Mouse (Mus musculus) limb, embryonic 14.5 days (tissue): ENCODE measurements around the gene Taf5l. TPM values are rescaled to one million over a fixed set of nuclear protein-coding genes. Genes with fewer than 3 reads are reported as not detected.

Experiments
- ATAC-seq: fragments of 200-750 bp; cut with Nextera tagmentation; 2 replicates; pipeline ENCODE4 v1.8.0; 2017; ENCODE audit warnings: low read depth, moderate number of reproducible peaks, moderate TSS enrichment; ENCODE audit not compliant: low FRiP score
- DNase-seq: peaks from one replicate; pipeline ENCODE4 v3.0.0-alpha.2; 2015; ENCODE audit warnings: low spot score
- H3K27ac ChIP-seq: fragments of 300-500 bp; sonication (generic); replicated peaks from 2 replicates; pipeline ENCODE4 v1.5.1; 2014; ENCODE audit warnings: low read depth, mild to moderate bottlenecking, low read length, moderate library complexity, mixed read lengths
- H3K27me3 ChIP-seq: fragments of 300-500 bp; sonication (generic); 2 replicates; pipeline ENCODE4 v1.6.1; 2014; ENCODE audit warnings: low read length, mixed read lengths; ENCODE audit not compliant: control insufficient read depth, insufficient read depth
- H3K36me3 ChIP-seq: fragments of 300-500 bp; sonication (generic); 2 replicates; pipeline ENCODE4 v1.6.1; 2014; ENCODE audit warnings: mild to moderate bottlenecking, low read length, moderate library complexity, mixed read lengths; ENCODE audit not compliant: control insufficient read depth, insufficient read depth
- H3K4me1 ChIP-seq: fragments of 300-500 bp; sonication (generic); 2 replicates; pipeline ENCODE4 v1.6.1; 2014; ENCODE audit warnings: antibody characterized with exemption, low read length, mixed read lengths; ENCODE audit not compliant: control insufficient read depth, insufficient read depth
- H3K4me2 ChIP-seq: fragments of 300-500 bp; sonication (generic); replicated peaks from 2 replicates; pipeline ENCODE4 v1.6.1; 2014; ENCODE audit warnings: low read depth, mild to moderate bottlenecking, low read length, moderate library complexity; ENCODE audit not compliant: severe bottlenecking
- H3K4me3 ChIP-seq: fragments of 300-500 bp; sonication (generic); replicated peaks from 2 replicates; pipeline ENCODE4 v1.5.1; 2014; ENCODE audit warnings: low read length
- H3K9ac ChIP-seq: fragments of 300-500 bp; sonication (generic); 2 replicates; pipeline ENCODE4 v1.6.1; 2014; ENCODE audit warnings: mild to moderate bottlenecking, low read depth, low read length, moderate library complexity; ENCODE audit not compliant: severe bottlenecking
- H3K9me3 ChIP-seq: fragments of 300-500 bp; sonication (generic); 2 replicates; pipeline ENCODE4 v1.6.1; 2016; ENCODE audit warnings: low read length; ENCODE audit not compliant: control insufficient read depth
- POLR2A ChIP-seq: fragments of 200-500 bp; IDR thresholded peaks from 2 replicates; pipeline ENCODE4 v1.8.0; 2012; ENCODE audit warnings: inconsistent platforms, mild to moderate bottlenecking, moderate library complexity, borderline replicate concordance; ENCODE audit not compliant: insufficient read depth, insufficient read length; ENCODE audit errors: extremely low read depth
- WGBS: fragments of 180-500 bp; shearing (Covaris S2); extraction: QIAGEN DNeasy Blood & Tissue Kit; methylation state at CpG from one replicate; pipeline ENCODE4 v1.1.7; 2014; 5-methylcytosine and 5-hydroxymethylcytosine counted together
- polyA plus RNA-seq, 2 experiments: library from polyadenylated mRNA; depleted of rRNA in 1 of 2; stranded (reverse) in 1 of 2; unstranded in 1 of 2; fragments of >200 nt; fragmentation: Nextera tagmentation in 1 of 2; extraction: Ambion mirVana in 1 of 2; gene quantifications; 2 replicates each; pipeline versions ENCODE4 v1.2.1 to v1.2.3; 2012 to 2014

The Taf5l gene
- 38.8 and 49.3 TPM in 2 replicates for polyA plus RNA-seq (2012; rRNA removed)
- polyA plus RNA-seq (2014; fragmentation: Nextera tagmentation; extraction: Ambion mirVana) = 48.8 and 49.6 TPM in 2 replicates

DNA sequence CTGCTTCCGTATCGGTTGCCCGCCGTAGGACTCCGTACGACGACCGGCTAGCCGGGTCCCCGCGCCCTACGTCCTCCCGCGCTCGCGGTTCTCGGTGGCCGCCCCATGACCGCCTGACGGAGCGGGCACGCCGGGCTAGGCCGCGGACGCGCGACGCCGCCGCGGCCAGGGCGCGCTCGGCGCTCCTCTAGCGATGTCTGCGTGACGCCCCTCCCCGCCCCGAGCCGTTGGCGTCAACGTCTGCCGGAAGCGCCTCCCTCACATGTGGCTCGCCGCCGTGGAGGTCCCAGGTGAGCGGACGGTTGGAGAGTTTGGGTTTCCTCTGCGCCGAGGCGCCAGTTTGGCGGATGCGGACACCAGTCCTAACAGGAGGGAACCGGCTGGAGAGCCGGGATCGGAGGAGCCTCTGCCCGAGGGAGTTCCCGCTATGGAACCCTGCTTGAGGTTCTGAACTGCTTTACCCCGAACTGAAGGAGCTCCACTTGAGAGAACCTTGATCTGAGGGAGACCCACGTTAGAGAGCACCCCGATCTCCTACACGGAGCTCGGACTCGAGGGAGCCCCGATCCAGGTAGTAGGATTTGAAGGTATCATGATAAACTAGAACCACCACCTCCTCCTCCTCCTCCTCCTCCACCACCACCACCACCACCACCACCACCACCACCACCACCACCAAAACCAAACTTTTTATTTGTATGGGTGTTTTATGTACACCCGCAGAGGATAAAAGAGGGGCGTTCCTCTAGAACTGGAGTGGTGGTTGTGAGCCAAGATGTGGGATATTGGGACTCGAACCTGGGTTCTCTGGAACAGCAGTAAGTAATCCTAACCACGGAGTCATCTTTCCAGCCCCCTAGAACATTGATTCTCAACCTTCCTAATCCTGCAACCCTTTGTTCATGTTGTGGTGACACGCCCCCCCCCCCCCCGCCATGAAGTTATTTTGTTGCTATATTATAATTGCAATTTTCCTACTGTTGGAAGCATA lies at the start of gene Taf5l, which contains the start of gene Urb2:
Gene Taf5l, minus strand, starts transcription at position 161 of the 991 bp plus-strand sequence.
Gene Urb2, plus strand, starts transcription at position 272 of the 991 bp plus-strand sequence.
- Histone ChIP-seq H3K4me2 (peak within 1 kb of the TSS; percentile 66), H3K9me3 (no peaks in the 10 kb centered on the region), H3K27me3 (no peaks in the 10 kb centered on the region), H3K27ac (peak within 1 kb of the TSS; percentile 87), H3K4me3 (peak within 1 kb of the TSS; percentile 79), H3K36me3 (peaks cover 18% of the 10 kb centered on the region), H3K9ac (peak within 1 kb of the TSS; percentile 84), H3K4me1 (peaks cover 26% of the 10 kb centered on the region)
- WGBS = under 1% methylated on average over 40 of the region's 74 CpGs
- DNase-seq = peak; percentile 92
- ATAC-seq = peak; percentile 93
- TF ChIP-seq POLR2A = peak; percentile 66; the same call in 1 of the 2 replicates

- 18% methylated on average over 18 of the region's 18 CpGs for WGBS
- no peaks in the 10 kb centered on the region for H3K36me3 ChIP-seq
- peak; percentile 60 for DNase-seq
- H3K27me3 ChIP-seq = no peaks in the 10 kb centered on the region
- no peak overlapping the region for H3K27ac ChIP-seq
- no peak for TF ChIP-seq POLR2A
- no peaks in the 10 kb centered on the region for H3K9me3 ChIP-seq
- H3K4me2 ChIP-seq = no peak overlapping the region
- H3K9ac ChIP-seq = no peak overlapping the region
- no peak overlapping the region for H3K4me3 ChIP-seq
- peaks cover 14% of the 10 kb centered on the region for H3K4me1 ChIP-seq
- 0 out of 2 replicates have a peak, but pooled peaks have one; percentile 46 for ATAC-seq
Measured at GRCm38 (mm10) chr8:124070363-124071324, 49.4 kb upstream of the Taf5l start.

DNA sequence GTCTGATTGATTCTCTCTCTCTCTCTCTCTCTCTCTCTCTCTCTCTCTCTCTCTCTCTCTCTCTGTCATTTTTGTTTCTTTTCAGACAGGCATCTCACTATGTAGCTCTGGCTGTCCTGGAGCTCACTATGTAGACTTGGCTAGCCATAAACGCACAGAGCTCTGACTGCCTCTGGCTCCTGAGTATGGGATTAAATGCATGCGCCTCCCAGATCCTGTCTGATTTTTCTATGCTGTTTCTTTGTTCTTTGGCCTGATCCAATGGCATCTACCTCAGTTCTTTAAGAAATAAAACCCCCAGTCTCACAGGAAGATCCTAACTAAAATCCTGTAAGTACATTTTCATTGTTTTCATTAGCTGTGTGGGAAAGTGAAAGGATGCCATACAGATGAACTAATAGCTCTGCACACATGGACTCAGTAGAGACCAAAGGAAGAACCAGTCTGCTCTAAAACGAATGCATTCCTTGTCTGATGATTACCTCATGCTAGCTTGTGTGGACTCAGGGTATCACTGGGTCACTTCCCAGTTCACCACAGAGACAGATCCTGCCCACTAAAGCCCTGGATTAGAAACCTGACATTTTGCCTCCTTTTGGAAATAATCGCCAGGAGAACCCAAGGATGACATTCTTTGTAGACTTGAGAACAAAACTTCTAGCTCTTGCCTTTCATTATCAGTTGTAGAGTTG lies 46.0 kb upstream of the Taf5l start:
- H3K27me3 ChIP-seq = no peaks in the 10 kb centered on the region
- H3K27ac ChIP-seq = peak overlapping the region; percentile 65
- TF ChIP-seq POLR2A = no peak
- 60% methylated on average over 4 of the region's 4 CpGs for WGBS
- peaks cover 14% of the 10 kb centered on the region for H3K4me1 ChIP-seq
- no peaks in the 10 kb centered on the region for H3K9me3 ChIP-seq
- ATAC-seq = peak; percentile 39
- DNase-seq = peak; percentile 16
- no peak overlapping the region for H3K4me3 ChIP-seq
- H3K4me2 ChIP-seq = no peak overlapping the region
- no peaks in the 10 kb centered on the region for H3K36me3 ChIP-seq
- no peak overlapping the region for H3K9ac ChIP-seq

- no peak for TF ChIP-seq POLR2A
- H3K9me3 ChIP-seq = no peaks in the 10 kb centered on the region
- H3K4me2 ChIP-seq = no peak overlapping the region
- H3K4me3 ChIP-seq = no peak overlapping the region
- no peaks in the 10 kb centered on the region for H3K27me3 ChIP-seq
- 39% methylated on average over 4 of the region's 4 CpGs for WGBS
- no peaks in the 10 kb centered on the region for H3K36me3 ChIP-seq
- ATAC-seq (peak; percentile 80), DNase-seq (peak; percentile 71)
- H3K4me1 ChIP-seq = peaks cover 9% of the 10 kb centered on the region; the same call in 1 of the 2 replicates
- H3K9ac ChIP-seq = no peak overlapping the region
- peak overlapping the region; percentile 65; the same call in 1 of the 2 replicates for H3K27ac ChIP-seq
Measured at GRCm38 (mm10) chr8:124066325-124067058, 45.3 kb upstream of the Taf5l start.
